Mouse (Mus musculus): ENCODE results near the gene Prm2. TPM values are rescaled to one million over a fixed set of nuclear protein-coding genes. Genes with fewer than 3 reads are reported as not detected.
A peak's percentile ranks its signal among the peaks of the same experiment; 100 is the strongest.

Gene Prm2
- polyA plus RNA-seq, 1 experiment from 2014 or later, result not detected

DNA sequence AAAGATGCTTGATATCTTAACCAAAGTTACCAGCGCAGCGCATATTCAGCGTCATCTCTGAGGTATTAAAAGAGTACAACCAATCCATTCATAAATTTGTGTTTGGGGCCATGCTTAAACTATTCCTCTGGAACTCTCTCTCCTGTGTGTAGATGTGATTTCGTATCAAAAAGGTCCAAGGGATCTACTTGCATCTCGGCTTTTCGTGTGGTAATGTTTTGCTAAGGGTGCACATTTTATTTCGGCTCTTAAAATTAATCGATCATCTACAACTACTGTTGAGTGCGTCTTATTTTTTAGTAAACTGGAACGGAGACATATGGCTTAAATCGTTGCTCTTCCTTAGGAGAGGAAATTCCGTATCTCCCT is 38.6 kb upstream of the Prm2 start:
- Histone ChIP-seq H3K27me3 (0 out of 2 replicates have a peak, but pooled peaks cover 8% of the 10 kb centered on the region), H3K4me3 (replicated peaks) (peak overlapping the region; percentile 90), H3K4me2 (peak overlapping the region; percentile 99), H3K4me1 (replicated peaks) (peaks cover 49% of the 10 kb centered on the region), H3K36me3 (replicated peaks) (no peaks in the 10 kb centered on the region), H3K9ac (peak overlapping the region; percentile 76), H3K9me3 (replicated peaks) (no peaks in the 10 kb centered on the region), H3K27ac (replicated peaks) (no peak overlapping the region)
- no peak for ATAC-seq (ENCODE audit: insufficient read depth)
- WGBS (ENCODE audit: insufficient replicate concordance), result 8% methylated on average over 12 of the region's 12 CpGs

DNA sequence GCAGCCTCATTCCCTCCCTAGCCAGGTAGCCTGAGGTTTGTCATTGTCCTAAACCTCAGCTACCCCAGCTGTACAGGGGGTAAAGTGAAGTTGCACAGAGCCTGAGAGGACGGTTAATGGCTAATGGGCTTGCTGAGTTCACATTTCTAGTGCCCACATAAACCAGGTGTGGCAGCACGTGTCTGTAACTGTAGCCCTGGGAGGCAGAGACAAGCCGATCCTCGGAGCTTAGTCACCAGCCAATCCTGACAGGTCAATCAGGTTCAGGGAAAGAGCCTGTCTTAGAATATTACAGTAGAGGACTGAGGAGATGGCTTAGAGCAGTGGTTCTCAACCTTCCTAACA is 32.5 kb upstream of the Prm2 start:
- no peaks in the 10 kb centered on the region for H3K4me1 ChIP-seq (replicated peaks)
- no peak overlapping the region for H3K4me2 ChIP-seq
- no peak overlapping the region for H3K27ac ChIP-seq (replicated peaks)
- ATAC-seq (ENCODE audit: insufficient read depth), result no peak
- H3K4me3 ChIP-seq (replicated peaks), result no peak overlapping the region
- 66% methylated on average over 4 of the region's 4 CpGs for WGBS (ENCODE audit: insufficient replicate concordance)
- H3K36me3 ChIP-seq (replicated peaks), result no peaks in the 10 kb centered on the region
- no peak overlapping the region for H3K9ac ChIP-seq
- H3K9me3 ChIP-seq (replicated peaks), result no peaks in the 10 kb centered on the region
- H3K27me3 ChIP-seq, result 0 out of 2 replicates have a peak, but pooled peaks cover 7% of the 10 kb centered on the region

DNA sequence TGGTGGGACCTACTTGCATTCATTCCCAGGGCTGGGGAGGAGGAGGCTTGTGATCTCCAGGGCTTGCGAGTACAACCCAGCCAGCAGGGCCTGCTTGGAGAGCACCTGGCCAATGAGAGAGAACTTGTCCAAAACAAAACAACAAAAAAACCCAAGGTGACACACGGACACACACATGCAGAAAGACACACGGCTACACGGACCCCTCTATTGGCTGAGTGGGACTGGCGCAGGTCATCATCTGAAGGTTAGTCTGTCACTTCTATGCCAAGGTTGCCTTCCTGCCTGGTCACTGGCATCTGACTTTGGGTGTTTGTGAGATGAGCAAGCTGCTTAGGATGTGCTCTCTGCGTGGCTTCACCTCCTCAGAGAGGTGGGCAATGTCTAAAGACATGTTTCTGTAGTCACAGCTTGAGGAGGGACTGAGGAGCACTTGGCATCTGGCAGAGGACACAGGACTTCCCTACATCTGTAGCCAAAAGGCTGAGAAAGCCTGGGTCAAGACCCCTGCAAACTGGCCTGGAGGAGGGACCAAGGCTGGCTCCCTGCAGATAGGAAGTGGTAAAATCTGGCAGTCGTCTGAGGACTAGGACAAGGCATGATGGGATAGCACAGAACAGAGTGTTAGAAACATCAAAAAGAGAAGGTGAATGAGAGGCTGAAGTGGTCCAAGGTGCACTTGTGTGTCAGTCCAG is 32.0 kb upstream of the Prm2 start:
- Histone ChIP-seq H3K4me1 (replicated peaks) (no peaks in the 10 kb centered on the region), H3K27ac (replicated peaks) (no peak overlapping the region), H3K4me3 (replicated peaks) (no peak overlapping the region), H3K9me3 (replicated peaks) (no peaks in the 10 kb centered on the region), H3K36me3 (replicated peaks) (no peaks in the 10 kb centered on the region), H3K9ac (no peak overlapping the region), H3K4me2 (no peak overlapping the region), H3K27me3 (0 out of 2 replicates have a peak, but pooled peaks cover 7% of the 10 kb centered on the region)
- ATAC-seq (ENCODE audit: insufficient read depth), result no peak
- WGBS (ENCODE audit: insufficient replicate concordance), result 56% methylated on average over 7 of the region's 7 CpGs

DNA sequence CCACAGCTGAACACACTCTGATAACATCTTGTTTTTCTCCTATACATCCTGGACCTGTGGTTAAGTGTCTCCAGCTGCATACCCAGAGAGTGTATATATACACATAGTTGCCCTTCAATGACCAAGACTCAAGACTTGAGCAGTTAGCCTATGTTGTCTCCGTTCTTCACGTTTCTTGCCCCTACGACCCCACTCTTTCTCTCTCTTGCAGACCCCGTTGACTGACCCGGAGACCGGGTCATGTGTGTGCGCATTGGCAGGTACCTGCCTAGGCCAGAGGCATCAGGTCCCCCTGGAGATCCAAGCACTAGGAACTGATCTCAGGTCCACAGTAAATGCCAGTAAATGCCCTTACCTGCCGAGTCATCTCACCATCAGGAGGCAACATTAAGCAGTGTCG is 31.3 kb upstream of the Prm2 start:
- H3K27me3 ChIP-seq, result 0 out of 2 replicates have a peak, but pooled peaks cover 7% of the 10 kb centered on the region
- no peaks in the 10 kb centered on the region for H3K9me3 ChIP-seq (replicated peaks)
- no peaks in the 10 kb centered on the region for H3K4me1 ChIP-seq (replicated peaks)
- 64% methylated on average over 9 of the region's 9 CpGs for WGBS (ENCODE audit: insufficient replicate concordance)
- H3K9ac ChIP-seq, result no peak overlapping the region
- H3K27ac ChIP-seq (replicated peaks), result no peak overlapping the region
- no peak overlapping the region for H3K4me2 ChIP-seq
- H3K4me3 ChIP-seq (replicated peaks), result no peak overlapping the region
- no peaks in the 10 kb centered on the region for H3K36me3 ChIP-seq (replicated peaks)
- ATAC-seq (ENCODE audit: insufficient read depth), result no peak

DNA sequence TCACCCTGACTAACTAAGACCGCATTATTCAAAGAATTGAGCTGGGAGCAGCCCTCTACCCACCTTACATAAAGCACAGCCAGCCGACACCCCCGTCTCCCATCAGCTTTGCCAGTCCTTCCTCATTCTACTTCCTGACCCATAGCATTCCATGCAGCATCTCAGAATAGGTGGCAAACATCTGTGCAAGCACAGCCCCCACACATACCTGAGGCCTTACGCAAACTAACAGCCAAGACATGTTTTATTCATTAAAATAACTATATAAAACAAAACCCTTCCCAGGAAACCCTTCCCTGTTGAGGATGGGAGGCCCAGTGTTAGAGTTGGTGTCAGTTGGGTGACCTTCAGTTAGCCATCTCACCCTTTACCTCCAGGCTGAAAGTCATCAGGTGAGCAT is 29.9 kb upstream of the Prm2 start:
- no peak for ATAC-seq (ENCODE audit: insufficient read depth)
- Histone ChIP-seq H3K4me3 (replicated peaks) (no peak overlapping the region), H3K9ac (no peak overlapping the region), H3K36me3 (replicated peaks) (no peaks in the 10 kb centered on the region), H3K27ac (replicated peaks) (no peak overlapping the region), H3K9me3 (replicated peaks) (no peaks in the 10 kb centered on the region), H3K27me3 (peaks cover 7% of the 10 kb centered on the region; the same call in 1 of the 2 replicates), H3K4me1 (replicated peaks) (no peaks in the 10 kb centered on the region), H3K4me2 (no peak overlapping the region)
- 69% methylated on average over 4 of the region's 4 CpGs for WGBS (ENCODE audit: insufficient replicate concordance)

DNA sequence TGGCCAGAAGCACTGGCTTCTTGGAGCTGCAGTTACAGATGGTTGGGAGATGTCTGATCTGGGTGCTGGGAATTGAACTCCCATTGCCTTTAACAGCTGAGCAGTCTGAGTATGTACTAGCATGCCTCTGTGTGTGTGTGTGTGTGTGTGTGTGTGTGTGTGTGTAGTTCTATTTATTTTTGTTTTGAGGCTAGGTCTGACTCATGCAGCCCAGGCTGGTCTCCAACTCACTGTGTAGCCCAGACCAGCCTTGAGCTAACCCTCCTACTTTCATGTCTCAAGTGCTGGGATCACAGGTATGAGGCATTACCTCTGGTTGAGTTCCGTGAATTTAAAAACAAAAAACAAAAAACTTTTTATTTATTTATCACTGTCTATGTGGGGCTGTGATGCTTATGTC is 28.6 kb upstream of the Prm2 start:
- H3K27ac ChIP-seq (replicated peaks), result no peak overlapping the region
- ATAC-seq (ENCODE audit: insufficient read depth), result no peak
- H3K9ac ChIP-seq, result no peak overlapping the region
- H3K36me3 ChIP-seq (replicated peaks), result no peaks in the 10 kb centered on the region
- H3K9me3 ChIP-seq (replicated peaks), result no peaks in the 10 kb centered on the region
- no peaks in the 10 kb centered on the region for H3K4me1 ChIP-seq (replicated peaks)
- no peak overlapping the region for H3K4me2 ChIP-seq
- H3K4me3 ChIP-seq (replicated peaks), result no peak overlapping the region
- peaks cover 7% of the 10 kb centered on the region; the same call in 1 of the 2 replicates for H3K27me3 ChIP-seq
- 54% methylated on average over 1 of the region's 1 CpGs for WGBS (ENCODE audit: insufficient replicate concordance)

DNA sequence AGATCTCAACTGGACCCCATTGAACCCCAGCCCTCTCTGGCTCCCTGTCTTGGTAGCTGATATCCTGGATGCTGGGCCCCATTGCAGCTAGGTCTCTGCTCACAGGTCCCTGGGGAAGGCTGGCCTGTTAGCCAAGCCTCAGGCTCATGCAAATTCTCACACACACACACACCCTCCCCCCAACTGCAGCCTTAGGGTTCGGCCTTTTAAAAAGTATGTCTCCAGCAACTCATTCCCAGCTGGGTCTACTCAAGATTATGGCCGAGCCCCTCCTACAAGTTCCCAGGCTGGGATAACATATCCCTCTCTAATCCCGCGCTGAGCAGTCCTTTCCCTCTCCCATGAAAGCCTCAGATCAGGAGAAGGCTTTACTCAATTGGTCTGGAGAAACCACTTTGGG is 25.5 kb upstream of the Prm2 start:
- WGBS (ENCODE audit: insufficient replicate concordance), result 60% methylated on average over 4 of the region's 4 CpGs
- Histone ChIP-seq H3K9me3 (replicated peaks) (no peaks in the 10 kb centered on the region), H3K4me3 (replicated peaks) (no peak overlapping the region), H3K27me3 (peaks cover 1% of the 10 kb centered on the region; the same call in 1 of the 2 replicates), H3K36me3 (replicated peaks) (no peaks in the 10 kb centered on the region), H3K9ac (no peak overlapping the region), H3K4me2 (no peak overlapping the region), H3K27ac (replicated peaks) (no peak overlapping the region), H3K4me1 (replicated peaks) (no peaks in the 10 kb centered on the region)
- ATAC-seq (ENCODE audit: insufficient read depth), result no peak

DNA sequence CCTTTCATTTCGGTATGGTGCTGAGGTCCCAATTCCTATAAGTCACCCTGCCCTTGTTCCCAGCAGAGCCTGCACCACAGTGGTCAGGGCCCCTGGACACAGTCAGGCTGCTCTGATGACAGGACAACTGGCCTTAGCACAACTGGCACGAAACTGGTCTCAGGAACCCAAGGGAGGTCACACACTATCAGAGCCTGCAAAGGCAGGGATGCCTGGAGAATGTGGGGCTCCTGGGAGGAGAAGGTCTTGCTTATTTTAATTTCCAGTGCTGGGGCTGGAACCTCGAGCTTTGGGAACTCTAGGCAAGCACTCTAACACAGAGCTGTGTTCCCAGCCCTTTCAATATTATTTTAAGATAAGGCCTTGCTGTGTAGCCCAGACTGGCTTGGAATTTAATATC is 24.0 kb upstream of the Prm2 start:
- H3K27me3 ChIP-seq, result no peaks in the 10 kb centered on the region; the same call in 1 of the 2 replicates
- H3K4me1 ChIP-seq (replicated peaks), result peaks cover 2% of the 10 kb centered on the region
- no peak overlapping the region for H3K4me3 ChIP-seq (replicated peaks)
- H3K9me3 ChIP-seq (replicated peaks), result no peaks in the 10 kb centered on the region
- H3K4me2 ChIP-seq, result no peak overlapping the region
- H3K27ac ChIP-seq (replicated peaks), result no peak overlapping the region
- ATAC-seq (ENCODE audit: insufficient read depth), result no peak
- WGBS (ENCODE audit: insufficient replicate concordance), result 47% methylated on average over 3 of the region's 3 CpGs
- H3K9ac ChIP-seq, result no peak overlapping the region
- no peaks in the 10 kb centered on the region for H3K36me3 ChIP-seq (replicated peaks)

DNA sequence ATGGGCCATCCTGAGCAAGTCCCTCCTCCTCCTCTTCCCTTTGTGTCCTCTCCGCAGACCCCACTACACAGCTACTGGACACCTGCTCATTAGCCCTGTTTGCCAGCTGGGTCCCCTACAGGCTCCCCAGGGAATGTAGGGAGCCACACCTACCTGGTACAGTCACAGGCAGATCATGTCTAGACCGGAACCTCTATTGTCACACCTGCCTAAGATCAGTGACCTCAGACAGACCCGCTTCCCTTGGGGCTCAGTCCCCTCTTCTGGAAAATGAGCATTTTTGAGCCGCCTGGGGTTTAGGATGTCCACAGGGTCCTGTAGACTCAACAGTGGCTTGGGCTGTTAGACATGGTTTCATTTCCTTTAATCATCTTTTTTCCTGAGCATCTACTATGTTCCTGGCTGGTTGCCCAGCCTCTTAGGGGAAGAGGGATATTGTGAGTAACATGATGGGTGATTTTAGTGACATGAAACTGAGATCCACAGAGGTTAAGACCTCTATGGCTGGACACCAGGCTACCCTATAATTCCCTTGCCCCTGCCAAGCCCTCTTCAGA is 22.7 kb upstream of the Prm2 start:
- no peak overlapping the region for H3K4me2 ChIP-seq
- no peak overlapping the region for H3K9ac ChIP-seq
- no peaks in the 10 kb centered on the region for H3K36me3 ChIP-seq (replicated peaks)
- H3K4me3 ChIP-seq (replicated peaks), result no peak overlapping the region
- 63% methylated on average over 4 of the region's 4 CpGs for WGBS (ENCODE audit: insufficient replicate concordance)
- peaks cover 8% of the 10 kb centered on the region for H3K4me1 ChIP-seq (replicated peaks)
- no peaks in the 10 kb centered on the region for H3K9me3 ChIP-seq (replicated peaks)
- ATAC-seq (ENCODE audit: insufficient read depth), result no peak
- H3K27me3 ChIP-seq, result no peaks in the 10 kb centered on the region; the same call in 1 of the 2 replicates
- H3K27ac ChIP-seq (replicated peaks), result no peak overlapping the region

DNA sequence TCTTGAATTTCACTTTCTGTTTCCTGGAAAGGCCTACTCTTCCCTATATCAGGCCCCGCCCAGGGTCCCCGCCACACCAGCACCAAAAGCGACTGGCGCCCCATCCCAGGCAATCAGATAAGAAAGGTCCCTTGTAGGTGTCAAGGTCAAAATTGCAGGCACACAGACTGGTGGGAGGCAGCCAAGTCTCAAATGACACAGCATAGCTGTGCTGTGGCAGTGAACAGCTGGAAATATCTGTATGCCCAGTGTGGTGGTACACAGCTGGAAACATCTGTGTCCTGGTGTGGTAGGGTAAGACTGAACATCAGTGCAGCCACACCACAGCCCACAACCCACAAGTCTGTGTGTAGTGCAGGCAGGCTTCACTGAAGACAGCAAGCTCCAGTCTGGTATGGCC is 18.9 kb upstream of the Prm2 start:
- peaks cover 14% of the 10 kb centered on the region; the same call in 1 of the 2 replicates for H3K27me3 ChIP-seq
- H3K27ac ChIP-seq (replicated peaks), result no peak overlapping the region
- no peak overlapping the region for H3K4me2 ChIP-seq
- H3K36me3 ChIP-seq (replicated peaks), result no peaks in the 10 kb centered on the region
- WGBS (ENCODE audit: insufficient replicate concordance), result 22% methylated on average over 4 of the region's 4 CpGs
- no peak overlapping the region for H3K4me3 ChIP-seq (replicated peaks)
- H3K9ac ChIP-seq, result no peak overlapping the region
- H3K4me1 ChIP-seq (replicated peaks), result peaks cover 8% of the 10 kb centered on the region
- ATAC-seq (ENCODE audit: insufficient read depth), result no peak
- no peaks in the 10 kb centered on the region for H3K9me3 ChIP-seq (replicated peaks)

DNA sequence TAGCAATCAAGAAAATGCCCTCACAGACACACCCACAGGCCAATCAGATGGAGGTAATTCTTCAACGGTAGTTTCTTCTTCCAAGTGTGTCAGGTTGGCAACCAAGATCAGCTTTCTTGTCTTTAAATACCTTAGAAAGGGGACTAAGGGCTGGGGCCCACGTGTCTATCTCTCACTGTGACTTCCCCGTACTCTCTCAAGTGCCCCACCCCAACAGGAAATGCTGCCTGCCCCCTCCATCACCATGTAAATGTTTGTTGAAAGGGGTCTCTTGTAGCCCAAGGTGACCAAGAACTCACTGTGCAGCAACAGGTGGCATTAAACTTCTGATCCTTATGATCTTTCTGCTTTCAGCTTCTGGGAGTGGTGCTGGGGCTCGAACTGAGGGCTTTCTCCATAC is 17.8 kb upstream of the Prm2 start:
- Histone ChIP-seq H3K36me3 (replicated peaks) (no peaks in the 10 kb centered on the region), H3K9me3 (replicated peaks) (no peaks in the 10 kb centered on the region), H3K27ac (replicated peaks) (no peak overlapping the region), H3K4me3 (replicated peaks) (no peak overlapping the region), H3K27me3 (peaks cover 24% of the 10 kb centered on the region; the same call in 1 of the 2 replicates), H3K4me2 (no peak overlapping the region), H3K9ac (no peak overlapping the region), H3K4me1 (replicated peaks) (peaks cover 8% of the 10 kb centered on the region)
- ATAC-seq (ENCODE audit: insufficient read depth), result no peak
- WGBS (ENCODE audit: insufficient replicate concordance), result 49% methylated on average over 4 of the region's 4 CpGs
